In genomic region chr9:105488363-105488762, GRCm38 (mm10) we compare ENCODE assay signal across 20 mouse cellular contexts. TPM values are rescaled to one million over a fixed set of nuclear protein-coding genes. Genes with fewer than 3 reads are reported as not detected.
A peak's percentile ranks its signal among the peaks of the same experiment; 100 is the strongest.
DNase-seq lines count a peak whose midpoint lies in the region; ATAC-seq and TF ChIP-seq lines count a peak whose summit lies in the region.
"Had no signal": no experiment of that assay in that cellular context is flagged by ENCODE, and none has a peak within 500 bp of the region (broad histone marks: within the 10 kb centered on the region; RNA-seq: fewer than 3 reads in every experiment).

No protein-coding gene starts in this region.

- peak overlapping the region; percentile 9; the same call in 1 of the 2 replicates for H3K4me2 ChIP-seq in heart, embryonic 13.5 days
- no peak overlapping the region for H3K4me2 ChIP-seq in heart, embryonic 11.5 days
- H3K4me2 ChIP-seq in midbrain, embryonic 14.5 days (ENCODE audit: low read length) = no peak overlapping the region
- H3K4me2 ChIP-seq in midbrain, embryonic 15.5 days = no peak overlapping the region
- H3K4me2 ChIP-seq: embryonic facial prominence, embryonic 15.5 days; hindbrain, embryonic 12.5 days had no signal

- DNase-seq in layer of hippocampus, adult 2 months (ENCODE audit: low spot score in 2 of 2) = no peak
- no peak for DNase-seq in layer of hippocampus, postnatal 14 days (ENCODE audit: low spot score in 2 of 2)
- no peak for DNase-seq in midbrain, embryonic 14.5 days
- DNase-seq: adrenal gland, adult 2 months; cerebellum, adult 11 months; cerebellum, adult 8-10 months; cerebellum, postnatal 14 days; embryo, embryonic 11 days; heart, adult 2 months; heart, postnatal 36 days had no signal

- no peaks in the 10 kb centered on the region for H3K36me3 ChIP-seq in heart, embryonic 13.5 days
- no peaks in the 10 kb centered on the region for H3K36me3 ChIP-seq in heart, embryonic 11.5 days (ENCODE audit: control insufficient read depth, insufficient read depth, low read length)
- no peaks in the 10 kb centered on the region for H3K36me3 ChIP-seq in midbrain, embryonic 14.5 days (ENCODE audit: control insufficient read depth, insufficient read depth, low read length)
- no peaks in the 10 kb centered on the region for H3K36me3 ChIP-seq in midbrain, embryonic 15.5 days (replicated peaks)
- H3K36me3 ChIP-seq: embryonic facial prominence, embryonic 15.5 days had no signal

- H3K4me3 ChIP-seq in heart, embryonic 13.5 days = no peak overlapping the region
- no peak overlapping the region for H3K4me3 ChIP-seq in heart, embryonic 11.5 days (ENCODE audit: low read depth, low read length)
- H3K4me3 ChIP-seq in layer of hippocampus, adult 2 months = no peak overlapping the region
- H3K4me3 ChIP-seq in midbrain, embryonic 14.5 days (replicated peaks; ENCODE audit: low read depth, low read length) = no peak overlapping the region
- no peak overlapping the region for H3K4me3 ChIP-seq in midbrain, embryonic 15.5 days
- H3K4me3 ChIP-seq: embryonic facial prominence, embryonic 15.5 days; erythroblast, embryonic 14.5 days; forebrain, embryonic 10.5 days; heart, adult 2 months; hindbrain, embryonic 12.5 days had no signal

- 37% methylated on average over 5 of the region's 5 CpGs for WGBS in heart, embryonic 13.5 days
- WGBS in heart, embryonic 11.5 days (ENCODE audit: insufficient replicate concordance) = 57% methylated on average over 5 of the region's 5 CpGs
- WGBS in midbrain, embryonic 14.5 days = 80% methylated on average over 5 of the region's 5 CpGs
- WGBS in midbrain, embryonic 15.5 days = 78% methylated on average over 5 of the region's 5 CpGs

- peaks cover 57% of the 10 kb centered on the region for H3K4me1 ChIP-seq in heart, embryonic 13.5 days
- H3K4me1 ChIP-seq in heart, embryonic 11.5 days (ENCODE audit: control insufficient read depth, insufficient read depth, low read length) = peaks cover 18% of the 10 kb centered on the region
- H3K4me1 ChIP-seq in midbrain, embryonic 14.5 days (ENCODE audit: control insufficient read depth, insufficient read depth, low read length) = peaks cover 33% of the 10 kb centered on the region
- H3K4me1 ChIP-seq in midbrain, embryonic 15.5 days = peaks cover 47% of the 10 kb centered on the region

- TF ChIP-seq CTCF in layer of hippocampus, adult 2 months (conservative IDR thresholded peaks at IDR 0.05) = no peak

- no peak overlapping the region for H3K27ac ChIP-seq in heart, embryonic 13.5 days (replicated peaks)
- no peak overlapping the region; the same call in 1 of the 2 replicates for H3K27ac ChIP-seq in heart, embryonic 11.5 days (ENCODE audit: low read depth, low read length)
- H3K27ac ChIP-seq in layer of hippocampus, adult 2 months = peak overlapping the region; percentile 44; the same call in 1 of the 2 replicates
- H3K27ac ChIP-seq in midbrain, embryonic 14.5 days (replicated peaks; ENCODE audit: low read depth, low read length) = no peak overlapping the region
- no peak overlapping the region for H3K27ac ChIP-seq in midbrain, embryonic 15.5 days
- H3K27ac ChIP-seq: embryonic facial prominence, embryonic 15.5 days; forebrain, embryonic 10.5 days; heart, adult 2 months; hindbrain, embryonic 12.5 days had no signal

- H3K27me3 ChIP-seq in heart, embryonic 13.5 days (replicated peaks) = no peaks in the 10 kb centered on the region
- H3K27me3 ChIP-seq in heart, embryonic 11.5 days (ENCODE audit: control insufficient read depth, insufficient read depth, low read length) = no peaks in the 10 kb centered on the region
- no peaks in the 10 kb centered on the region for H3K27me3 ChIP-seq in midbrain, embryonic 14.5 days (ENCODE audit: control insufficient read depth, insufficient read depth, low read length)
- no peaks in the 10 kb centered on the region for H3K27me3 ChIP-seq in midbrain, embryonic 15.5 days (replicated peaks)
- H3K27me3 ChIP-seq: embryonic facial prominence, embryonic 15.5 days; hindbrain, embryonic 12.5 days had no signal

- ATAC-seq in heart, embryonic 13.5 days (ENCODE audit: extremely low read depth, insufficient number of reproducible peaks, low FRiP score, low TSS enrichment) = no peak
- no peak for ATAC-seq in heart, embryonic 11.5 days (replicated peaks; ENCODE audit: insufficient number of reproducible peaks, low FRiP score, low TSS enrichment)
- ATAC-seq in midbrain, embryonic 14.5 days (ENCODE audit: low FRiP score, low TSS enrichment) = no peak
- no peak for ATAC-seq in midbrain, embryonic 15.5 days (replicated peaks)
- ATAC-seq: forebrain, embryonic 14.5 days; hindbrain, embryonic 16.5 days; inflammation-experienced regulatory T-cells, adult 6 months had no signal

- H3K9me3 ChIP-seq in heart, embryonic 13.5 days = no peaks in the 10 kb centered on the region
- H3K9me3 ChIP-seq in heart, embryonic 11.5 days (replicated peaks; ENCODE audit: control insufficient read depth, low read length) = no peaks in the 10 kb centered on the region
- H3K9me3 ChIP-seq in midbrain, embryonic 14.5 days (ENCODE audit: control insufficient read depth, low read length) = no peaks in the 10 kb centered on the region
- no peaks in the 10 kb centered on the region for H3K9me3 ChIP-seq in midbrain, embryonic 15.5 days
- H3K9me3 ChIP-seq: embryonic facial prominence, embryonic 15.5 days; forebrain, embryonic 10.5 days; hindbrain, embryonic 12.5 days had no signal

- peak overlapping the region; percentile 33; the same call in 1 of the 2 replicates for H3K9ac ChIP-seq in heart, embryonic 13.5 days
- no peak overlapping the region for H3K9ac ChIP-seq in heart, embryonic 11.5 days (ENCODE audit: low read depth, low read length)
- 0 out of 2 replicates have a peak overlapping the region, but pooled peaks have one; percentile 1 for H3K9ac ChIP-seq in midbrain, embryonic 14.5 days (replicated peaks; ENCODE audit: low read length)
- H3K9ac ChIP-seq in midbrain, embryonic 15.5 days = no peak overlapping the region
- H3K9ac ChIP-seq: embryonic facial prominence, embryonic 15.5 days; hindbrain, embryonic 12.5 days had no signal

RNA-seq across cellular contexts. Expression of gene Atp2c1, which starts 38.8 kb away (rescaled TPM):
- polyA plus RNA-seq in heart, embryonic 13.5 days (2015; fragmentation: Nextera tagmentation; extraction: Ambion mirVana) = 45.8 and 46.6 TPM in 2 replicates
- 53.0 and 61.4 TPM in 2 replicates for polyA plus RNA-seq in heart, embryonic 11.5 days (2014; fragmentation: Nextera tagmentation; extraction: Ambion mirVana)
- total RNA-seq in layer of hippocampus, adult 2 months (2021) = 100 to 1,000 TPM; 245 to 250 TPM
- total RNA-seq in layer of hippocampus, postnatal 14 days (2021) = 100 to 1,000 TPM; 230 to 260 TPM
- 86.0 and 110 TPM in 2 replicates for polyA plus RNA-seq in midbrain, embryonic 14.5 days (2014; fragmentation: Nextera tagmentation; extraction: Ambion mirVana)
- 110 and 113 TPM in 2 replicates for polyA plus RNA-seq in midbrain, embryonic 15.5 days (2015; fragmentation: Nextera tagmentation; extraction: Ambion mirVana)

Comparison
In these comparisons a context has a peak if more than half of its experiments do, and no peak if none do; other contexts are left out.
1. H3K9ac ChIP-seq: peak in heart, embryonic 13.5 days (single experiment) and midbrain, embryonic 14.5 days (single experiment); none in heart, embryonic 11.5 days (single experiment) and midbrain, embryonic 15.5 days (single experiment).